Mouse (Mus musculus): ENCODE results near the gene Upp1. TPM values are rescaled to one million over a fixed set of nuclear protein-coding genes. Genes with fewer than 3 reads are reported as not detected.
"Not testable (repeated sequence)": the region's sequence is repeated elsewhere in the genome, so short reads cannot be mapped to it uniquely, and the experiment has no call there.

Gene Upp1
- total RNA-seq, 2 experiments from 2014 or later: 0.26 TPM; not detected in 1

DNA sequence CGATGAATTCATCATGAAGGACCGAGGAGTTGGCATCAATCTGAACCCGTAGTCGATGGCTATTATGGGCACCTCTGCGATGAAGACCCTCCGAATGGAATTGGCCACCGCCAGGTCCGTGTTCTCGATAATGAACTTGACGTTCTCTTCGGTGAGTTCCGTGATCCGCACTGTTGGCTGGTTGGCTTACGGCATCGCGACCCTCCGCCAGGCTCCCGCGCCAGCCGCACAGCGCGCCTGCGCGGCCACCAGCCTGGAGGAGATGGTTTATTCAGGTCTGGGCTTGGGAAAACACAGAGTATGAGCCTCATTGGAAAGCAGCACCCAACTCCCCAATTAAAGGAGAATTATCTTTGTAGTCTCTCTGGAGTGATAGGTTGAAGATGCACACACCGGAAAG lies 32.5 kb downstream of the Upp1 start:
- DNase-seq (ENCODE audit: low spot score): not testable (repeated sequence)

GRCm38 (mm10) chr11:9159953-9160352 lies 42.0 kb downstream of the Upp1 start:
- DNase-seq (ENCODE audit: low spot score): no peak

DNA sequence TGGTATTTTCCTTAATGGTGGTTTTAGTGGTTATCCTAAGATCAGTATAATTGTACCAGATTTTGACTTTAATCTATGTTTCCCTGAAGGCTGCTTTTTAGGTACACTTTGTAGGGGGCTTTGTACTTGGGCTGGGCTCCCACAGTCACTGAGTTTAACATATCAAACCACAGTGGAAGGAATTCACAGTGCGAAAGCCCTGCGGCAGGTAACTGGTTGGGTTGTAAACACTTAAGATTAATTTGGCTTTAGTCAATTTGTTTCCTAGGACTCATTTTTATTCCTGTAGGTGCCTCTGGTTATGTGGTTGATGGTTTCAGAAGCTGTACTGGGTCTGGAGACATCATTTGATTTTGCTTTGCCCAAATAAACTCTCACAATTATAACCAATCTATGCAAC lies 49.4 kb downstream of the Upp1 start:
- DNase-seq (ENCODE audit: low spot score): no peak

GRCm38 (mm10) chr11:9181477-9181876 lies 63.6 kb downstream of the Upp1 start:
- DNase-seq (ENCODE audit: low spot score): no peak

Other genes with a start within 250 kb of the Upp1 start
- gene Pkd1l1, start 144.8 kb upstream of the Upp1 start, total RNA-seq (2021): not detected
- gene Hus1, start 106.9 kb upstream of the Upp1 start, total RNA-seq (2021): 1 to 10 TPM; 8.3 TPM
- not detected for gene Gm11992, start 69.5 kb upstream of the Upp1 start, total RNA-seq (2021)
- not detected for gene Sun3, start 69.1 kb upstream of the Upp1 start, total RNA-seq (2021)
- under 1 TPM in 1 of 2 experiments, not detected in 1; 0.02 TPM for gene Abca13, start 73.8 kb downstream of the Upp1 start, total RNA-seq (2021)

Data from gastrocnemius, adult 18-20 months (tissue).